Mouse (Mus musculus) small intestine, adult 2 months (tissue): ENCODE data around the gene Taf10. TPM values are rescaled to one million over a fixed set of nuclear protein-coding genes. Genes with fewer than 3 reads are reported as not detected.
A peak's percentile ranks its signal among the peaks of the same experiment; 100 is the strongest.

Experiments used
- H3K27ac ChIP-seq: fragments of 200-500 bp; 2 replicates; pipeline ENCODE4 v1.5.1; 2012; ENCODE audit warnings: low read depth, low read length, control low read depth, inconsistent platforms; ENCODE audit not compliant: insufficient read depth
- H3K27me3 ChIP-seq: fragments of 200-500 bp; 2 replicates; pipeline ENCODE4 v1.6.1; 2012; ENCODE audit warnings: mild to moderate bottlenecking, moderate library complexity, low read length, inconsistent platforms; ENCODE audit not compliant: control insufficient read depth, insufficient read depth
- H3K36me3 ChIP-seq: fragments of 200-500 bp; 2 replicates; pipeline ENCODE4 v1.6.1; 2012; ENCODE audit warnings: mild to moderate bottlenecking, low read length, control low read depth, inconsistent platforms; ENCODE audit not compliant: control insufficient read depth, insufficient read depth
- H3K4me1 ChIP-seq: fragments of 200-500 bp; 2 replicates; pipeline ENCODE4 v1.6.1; 2012; ENCODE audit warnings: low read length, inconsistent platforms, mixed read lengths; ENCODE audit not compliant: control insufficient read depth, insufficient read depth, insufficient read length
- H3K4me3 ChIP-seq: fragments of 200-500 bp; 2 replicates; pipeline ENCODE4 v1.5.1; 2012; ENCODE audit warnings: low read depth, mild to moderate bottlenecking, control low read depth, inconsistent platforms, low read length, moderate library complexity
- CTCF ChIP-seq: fragments of 200-500 bp; IDR thresholded peaks from 2 replicates; pipeline ENCODE4 v1.5.1; 2012; ENCODE audit warnings: low read depth, mild to moderate bottlenecking, control low read depth, inconsistent platforms, low read length, moderate library complexity, mixed read lengths; ENCODE audit not compliant: insufficient replicate concordance, insufficient read length; ENCODE audit errors: extremely low read depth
- POLR2A ChIP-seq: fragments of 200-500 bp; IDR thresholded peaks from 2 replicates; pipeline ENCODE4 v1.6.1; 2012; ENCODE audit warnings: low read depth, mild to moderate bottlenecking, control low read depth, inconsistent platforms, low read length, moderate library complexity
- WGBS: fragments of 180-500 bp; shearing (Covaris S2); methylation state at CpG from one replicate; pipeline ENCODE4 v1.1.7; 2018; 5-methylcytosine and 5-hydroxymethylcytosine counted together
- polyA plus RNA-seq: library from polyadenylated mRNA; depleted of rRNA; stranded (reverse); fragments of >200 nt; gene quantifications from 2 replicates; pipeline ENCODE4 v1.2.3, GENCODE M21; 2012

Gene Taf10
- polyA plus RNA-seq, 1 experiment: 599 TPM

DNA sequence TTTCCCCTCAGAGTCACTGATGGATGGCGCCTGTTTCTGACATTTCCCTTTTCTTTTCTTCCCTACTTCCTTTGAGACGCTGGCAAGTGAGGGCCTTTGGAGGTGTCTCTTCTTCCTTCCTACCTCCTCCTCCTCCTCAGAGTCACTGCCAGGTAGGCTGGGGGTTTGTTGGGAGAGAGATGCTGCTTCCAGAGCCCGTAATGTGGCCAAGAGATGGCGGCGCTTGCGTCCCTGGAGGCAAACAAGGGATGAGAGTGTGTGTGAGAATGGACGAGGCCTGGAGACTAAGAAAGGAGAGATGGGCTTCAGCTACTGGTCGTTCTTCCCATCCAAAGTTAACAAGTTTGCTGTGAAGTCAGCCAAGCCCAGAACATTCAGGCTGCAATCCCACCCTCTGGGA lies 9.3 kb downstream of the Taf10 start:
- no peak overlapping the region for H3K27ac ChIP-seq
- peaks cover 23% of the 10 kb centered on the region for H3K36me3 ChIP-seq
- H3K27me3 ChIP-seq: no peaks in the 10 kb centered on the region
- 85% methylated on average over 8 of the region's 8 CpGs for WGBS
- TF ChIP-seq CTCF (no peak), POLR2A (no peak)
- no peak overlapping the region for H3K4me3 ChIP-seq
- no peaks in the 10 kb centered on the region; the same call in 1 of the 2 replicates for H3K4me1 ChIP-seq

DNA sequence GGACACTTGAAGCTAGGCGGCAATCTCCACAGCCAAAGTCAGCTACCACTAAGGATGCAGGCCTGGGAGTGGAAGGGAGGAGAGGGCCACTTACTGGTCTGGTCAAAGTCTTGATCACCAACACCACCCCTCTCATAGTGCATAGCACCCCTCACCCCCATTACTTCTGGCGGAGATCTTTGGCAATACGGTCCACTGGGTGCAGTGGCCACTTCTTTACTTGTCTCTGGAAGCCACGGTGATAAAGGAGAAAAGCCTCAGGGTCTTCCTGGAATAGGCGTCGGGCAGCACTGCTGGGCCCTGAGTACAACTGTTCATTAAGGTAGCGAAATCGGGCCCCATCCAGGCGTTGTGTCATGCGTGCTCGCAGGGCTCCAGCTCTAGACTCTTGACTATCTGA lies 10.3 kb downstream of the Taf10 start:
- TF ChIP-seq CTCF: no peak
- no peak for TF ChIP-seq POLR2A
- Histone ChIP-seq H3K27me3 (no peaks in the 10 kb centered on the region), H3K4me3 (no peak overlapping the region), H3K36me3 (peaks cover 24% of the 10 kb centered on the region), H3K4me1 (no peaks in the 10 kb centered on the region; the same call in 1 of the 2 replicates), H3K27ac (no peak overlapping the region)
- 96% methylated on average over 11 of the region's 11 CpGs for WGBS

DNA sequence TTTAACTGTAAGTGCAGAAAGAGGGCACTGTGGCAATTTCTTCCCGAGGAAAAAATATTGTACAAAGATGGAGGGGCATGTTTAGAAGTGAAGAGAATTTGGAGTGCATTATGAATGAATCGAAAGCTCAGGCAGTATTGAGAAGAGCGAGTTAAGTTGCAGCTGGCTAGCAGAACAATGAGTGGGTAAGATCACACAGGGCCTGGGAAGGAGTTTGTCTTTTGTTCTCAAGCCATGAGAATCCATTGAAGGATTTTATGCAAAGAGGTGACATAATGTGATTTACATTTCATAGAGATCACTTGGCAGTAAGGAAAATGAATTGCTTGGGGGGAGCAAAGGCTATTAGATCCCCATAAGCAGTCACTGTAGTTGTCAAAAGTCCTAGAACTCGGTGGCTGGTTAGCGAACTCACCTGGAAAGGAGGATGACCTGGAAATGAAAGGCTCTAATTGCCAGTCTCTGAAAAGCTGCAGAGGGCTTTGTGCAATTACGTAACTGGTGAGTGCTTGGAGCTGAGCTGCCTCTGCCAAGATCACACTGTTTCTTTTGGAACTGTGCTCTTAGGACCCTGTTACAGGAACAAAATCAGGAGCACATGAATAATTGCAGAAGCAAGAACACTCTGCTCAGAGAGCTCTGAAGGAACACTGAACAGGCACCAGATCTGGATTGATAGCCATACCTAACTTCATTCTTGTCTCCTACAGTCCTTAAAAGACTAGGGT lies 15.3 kb downstream of the Taf10 start:
- no peak for TF ChIP-seq POLR2A
- TF ChIP-seq CTCF: no peak
- H3K27ac ChIP-seq: no peak overlapping the region
- WGBS: 79% methylated on average over 6 of the region's 6 CpGs

DNA sequence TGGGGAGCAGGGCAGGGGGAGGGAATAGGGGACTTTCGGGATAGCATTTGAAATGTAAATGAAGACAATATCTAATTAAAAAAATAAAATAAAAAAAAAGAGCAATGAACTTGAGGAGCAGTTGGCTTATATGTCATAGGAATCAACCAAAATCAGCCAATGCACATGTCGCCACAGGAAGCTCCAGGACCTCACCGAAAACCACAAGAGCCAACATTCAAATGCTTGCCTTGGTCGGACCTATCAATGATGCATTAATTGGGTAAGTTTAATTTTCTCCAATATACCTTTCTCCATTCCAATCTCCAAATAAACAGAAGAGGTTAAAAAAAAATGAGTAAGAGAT lies 17.2 kb downstream of the Taf10 start:
- TF ChIP-seq CTCF: no peak
- no peak for TF ChIP-seq POLR2A
- Histone ChIP-seq H3K27me3 (no peaks in the 10 kb centered on the region), H3K36me3 (peaks cover 5% of the 10 kb centered on the region), H3K4me3 (no peak overlapping the region), H3K27ac (no peak overlapping the region), H3K4me1 (no peaks in the 10 kb centered on the region)
- 89% methylated on average over 4 of the region's 4 CpGs for WGBS

More for the DNA sequence above, 15.3 kb downstream of the Taf10 start:
- Histone ChIP-seq H3K4me1 (no peaks in the 10 kb centered on the region), H3K27me3 (no peaks in the 10 kb centered on the region), H3K36me3 (peaks cover 21% of the 10 kb centered on the region), H3K4me3 (no peak overlapping the region)

DNA sequence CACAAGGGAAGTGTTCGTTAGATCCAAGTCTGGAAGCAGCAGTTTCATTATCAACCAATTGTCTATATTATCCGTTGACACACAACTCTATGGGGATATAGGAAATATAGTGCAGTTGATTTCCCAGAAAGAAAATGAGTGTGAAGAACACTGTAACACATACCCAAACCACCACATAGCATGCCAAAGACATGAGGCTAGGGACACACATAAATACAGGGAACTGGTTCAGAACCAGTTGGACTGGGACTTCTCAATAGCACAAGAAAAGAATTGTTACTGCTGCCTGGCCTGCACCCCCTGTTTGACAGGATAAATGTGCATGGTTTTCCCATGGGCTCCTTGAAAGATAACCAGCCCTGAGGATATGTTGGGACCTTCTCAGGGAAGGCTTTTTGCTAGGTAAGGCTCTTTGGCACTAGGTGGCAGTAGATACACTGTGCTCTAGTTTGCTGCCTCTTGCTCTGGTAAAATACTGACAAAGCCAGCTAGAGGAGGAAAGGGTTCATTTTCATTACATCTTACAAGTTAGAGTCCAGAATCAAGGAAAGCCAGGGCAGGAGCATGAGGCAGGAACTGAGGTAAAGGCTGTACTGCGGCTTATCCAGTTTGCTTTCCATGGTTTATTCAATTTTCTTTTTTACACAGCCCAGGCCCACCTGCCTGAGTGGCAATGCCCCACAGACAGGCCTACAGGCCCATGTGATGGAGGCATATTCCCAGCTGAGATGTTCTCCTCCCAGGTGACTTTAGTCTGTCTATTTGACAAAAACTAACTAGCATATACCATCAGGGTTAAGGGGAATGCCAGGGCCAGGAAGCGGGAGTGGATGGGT lies 17.8 kb downstream of the Taf10 start:
- H3K27me3 ChIP-seq: no peaks in the 10 kb centered on the region
- WGBS: 79% methylated on average over 4 of the region's 4 CpGs
- H3K4me3 ChIP-seq: no peak overlapping the region
- H3K36me3 ChIP-seq: peaks cover 3% of the 10 kb centered on the region
- H3K27ac ChIP-seq: no peak overlapping the region
- no peaks in the 10 kb centered on the region for H3K4me1 ChIP-seq
- TF ChIP-seq POLR2A (no peak), CTCF (0 out of 2 replicates have a peak, but pooled peaks have one; percentile 27)

DNA sequence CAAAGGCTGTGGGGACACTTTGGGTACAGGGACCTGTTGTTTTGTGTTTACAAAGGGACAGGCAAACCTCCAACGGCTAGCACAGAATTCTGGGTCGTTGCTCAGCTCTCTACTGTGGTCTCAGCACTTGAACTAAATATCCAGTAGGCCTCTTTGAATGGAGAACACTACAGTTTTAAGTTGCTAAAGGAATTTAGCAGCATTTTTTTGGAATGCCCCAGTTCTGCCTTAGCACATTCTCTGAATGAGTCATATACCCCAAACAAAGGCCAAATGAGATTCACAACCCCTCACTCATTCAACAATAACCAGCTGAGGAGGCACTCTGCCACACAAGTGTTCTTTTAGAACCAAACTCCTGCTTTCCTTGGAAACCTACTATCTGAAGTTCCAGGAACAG lies 22.2 kb downstream of the Taf10 start:
- Histone ChIP-seq H3K4me1 (no peaks in the 10 kb centered on the region), H3K27ac (no peak overlapping the region), H3K27me3 (no peaks in the 10 kb centered on the region), H3K36me3 (no peaks in the 10 kb centered on the region), H3K4me3 (no peak overlapping the region)
- TF ChIP-seq CTCF: no peak
- no peak for TF ChIP-seq POLR2A
- WGBS: 72% methylated on average over 2 of the region's 2 CpGs

DNA sequence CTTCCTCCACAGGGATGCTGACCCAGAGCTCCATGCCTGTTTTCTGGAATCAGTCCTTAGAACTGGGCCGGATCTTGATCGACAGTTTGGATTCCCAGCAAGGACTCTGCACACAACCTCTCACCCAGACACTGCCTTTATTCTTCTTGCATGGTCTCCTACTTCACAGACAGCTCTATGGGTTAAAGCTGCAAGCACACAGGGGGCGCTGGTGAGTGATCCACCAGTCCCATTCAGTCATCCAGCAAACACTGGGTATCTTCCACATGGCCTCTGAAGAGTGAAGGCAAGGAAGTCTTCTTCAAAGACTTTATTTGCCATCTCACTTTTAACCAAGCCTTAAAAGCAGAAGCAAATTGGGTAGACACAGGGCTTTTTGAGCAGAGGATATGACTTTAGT lies 28.8 kb downstream of the Taf10 start:
- TF ChIP-seq POLR2A (no peak), CTCF (no peak)
- Histone ChIP-seq H3K4me1 (no peaks in the 10 kb centered on the region), H3K4me3 (no peak overlapping the region), H3K36me3 (no peaks in the 10 kb centered on the region), H3K27ac (no peak overlapping the region), H3K27me3 (no peaks in the 10 kb centered on the region)
- 68% methylated on average over 3 of the region's 3 CpGs for WGBS
